Mouse (Mus musculus) NIH3T3 (cell line): Measurements from ENCODE around the gene Gm49396.

Experiments
- DNase-seq: peaks from one replicate; pipeline ENCODE4 v3.0.0-alpha.2; 2012; ENCODE audit warnings: low read depth

The Gm49396 gene

DNA sequence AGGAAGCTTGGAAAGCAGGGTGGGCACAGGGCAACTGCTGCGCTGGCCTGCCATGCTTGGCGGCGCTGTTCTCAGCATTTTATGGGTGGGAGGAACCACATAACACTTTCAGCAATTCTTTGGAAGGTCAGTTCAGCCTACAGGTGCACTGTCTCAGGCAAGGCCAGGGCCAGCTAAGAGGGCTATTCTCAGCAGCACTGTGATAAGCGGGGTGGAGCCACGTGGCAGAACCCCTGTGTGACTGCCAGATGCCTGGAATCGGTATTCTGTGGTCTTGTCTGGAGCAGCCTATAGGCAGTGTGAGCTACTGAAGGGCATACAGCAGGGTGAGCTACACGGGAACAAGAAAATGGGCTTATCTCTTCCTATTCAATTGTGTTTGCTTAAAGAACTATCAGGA is 46.9 kb downstream of the Gm49396 start:
- DNase-seq: no peak

DNA sequence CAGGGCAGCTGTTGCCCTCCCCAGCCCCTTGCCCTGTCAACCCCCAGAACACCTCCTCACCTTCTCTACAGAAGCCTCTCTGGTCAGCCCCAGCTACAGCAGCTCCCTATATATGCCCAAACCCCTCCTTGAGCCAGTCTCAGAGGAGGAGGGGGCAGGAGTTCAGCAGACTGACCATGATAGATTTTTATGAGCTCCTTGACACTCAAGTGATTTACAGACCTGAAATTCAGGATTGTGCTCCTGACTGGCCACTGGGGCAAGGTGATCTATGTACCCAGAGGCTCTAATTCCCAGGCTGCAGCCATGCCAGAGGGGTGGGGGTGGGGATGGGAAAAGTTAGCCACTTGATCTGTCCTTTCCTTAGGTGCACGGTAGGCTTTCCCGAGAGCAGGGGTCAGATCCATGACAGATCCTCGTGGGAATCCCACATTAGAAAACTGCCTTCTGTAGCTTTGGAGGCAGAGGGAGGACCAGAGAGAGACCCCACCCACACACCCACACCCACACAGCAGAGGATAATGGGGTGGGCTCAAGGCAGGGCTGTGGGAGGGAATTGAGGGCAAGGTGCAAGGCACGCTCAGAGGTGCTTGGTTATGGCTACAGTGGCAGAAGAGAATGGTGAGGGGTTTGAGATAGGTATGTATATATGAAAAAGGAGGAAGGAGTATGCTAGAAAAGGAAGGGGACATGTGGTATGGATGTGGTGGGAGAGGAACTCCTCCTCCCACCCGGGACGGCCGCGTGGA is 49.7 kb downstream of the Gm49396 start, which contains the start of gene Upk1a:
Gene Upk1a, minus strand, starts transcription at position 194 of the 749 bp plus-strand sequence.
- DNase-seq: no peak

DNA sequence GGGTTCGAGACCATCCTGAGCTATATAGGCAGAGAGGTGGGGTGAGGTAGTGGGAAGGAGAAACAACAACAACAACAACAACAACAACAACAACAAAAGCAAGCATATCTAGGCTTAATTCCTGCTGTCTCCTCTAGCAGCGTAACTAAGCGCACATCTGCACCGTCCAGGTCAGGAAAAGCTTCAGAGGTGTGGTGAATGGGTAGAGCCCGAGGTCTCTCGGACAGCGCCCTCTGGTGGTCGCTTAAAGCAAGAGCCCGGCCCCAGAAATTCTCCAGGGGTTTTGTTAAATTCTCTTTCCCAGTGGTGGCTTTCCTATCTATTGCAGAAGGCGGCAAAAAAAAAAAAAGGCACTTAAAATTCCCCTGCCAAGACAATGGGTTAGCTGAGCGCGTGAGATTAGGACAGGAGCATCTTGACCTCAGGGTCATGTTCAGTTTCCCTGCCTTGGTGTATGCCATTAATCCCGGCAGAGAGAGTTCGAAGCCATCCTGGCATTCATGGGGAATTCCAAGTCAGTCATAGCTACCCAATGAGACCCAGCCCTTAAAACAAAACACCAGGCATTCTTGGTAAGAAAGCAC is 50.5 kb downstream of the Gm49396 start:
- DNase-seq: peak; percentile 75

DNA sequence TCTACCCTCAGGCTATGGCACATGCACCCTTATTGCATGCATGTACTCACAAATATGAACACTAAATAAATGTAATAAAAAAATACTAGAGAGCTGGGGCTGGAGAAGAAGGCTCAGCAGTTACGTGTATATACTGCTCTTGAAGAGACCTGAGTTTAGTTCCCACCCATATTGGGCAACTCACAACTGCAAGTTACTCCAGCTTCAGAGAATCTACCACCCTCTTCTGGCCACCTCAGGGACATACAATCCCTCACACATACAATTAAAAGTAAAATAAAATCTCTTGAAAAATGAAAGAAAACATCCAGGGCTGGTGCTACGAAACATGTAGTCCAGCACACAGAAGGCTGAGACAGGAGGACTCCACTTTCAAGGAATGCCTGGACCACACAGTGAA is 51.3 kb downstream of the Gm49396 start:
- peak; percentile 63 for DNase-seq

DNA sequence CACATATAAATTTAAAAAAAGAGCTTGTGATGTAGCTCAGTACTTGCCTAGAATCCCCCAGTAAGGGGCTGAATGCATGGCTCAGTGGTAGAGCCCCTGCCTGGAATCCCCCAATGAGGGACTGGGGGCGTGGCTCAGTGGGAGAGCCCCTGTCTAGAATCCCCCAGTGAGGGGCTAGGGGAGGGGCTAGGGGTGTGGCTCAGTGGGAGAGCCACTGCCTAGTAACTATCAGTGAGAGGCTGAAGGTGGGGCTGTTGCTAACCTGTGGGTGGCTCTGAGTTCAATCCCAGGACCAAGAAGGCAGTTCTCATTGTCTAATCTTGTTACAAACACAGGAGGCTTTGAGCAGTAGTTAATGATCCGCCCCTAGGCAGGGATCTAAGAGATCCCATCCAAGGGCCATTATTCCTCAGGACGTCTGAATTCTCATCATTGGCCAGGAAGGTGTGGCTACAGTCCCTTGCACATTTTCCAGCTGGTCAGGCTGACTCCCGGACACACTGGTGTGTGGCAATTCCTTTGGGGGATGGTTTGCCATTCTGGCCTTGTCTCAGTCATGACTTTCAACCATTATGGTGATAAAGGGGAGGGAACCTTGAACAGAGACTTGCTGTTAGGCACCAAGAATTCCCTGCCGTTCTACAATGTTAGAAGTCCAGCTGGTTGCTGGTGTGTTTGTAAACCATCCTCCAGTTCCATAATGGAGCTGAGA is 52.1 kb downstream of the Gm49396 start:
- no peak for DNase-seq
